Mouse (Mus musculus): ENCODE measurements around the gene Rnf150.

- TF ChIP-seq POLR2A (IDR thresholded peaks at IDR 0.05; ENCODE audit: borderline replicate concordance, low read depth, low read length) = no peak
- TF ChIP-seq CTCF (IDR thresholded peaks at IDR 0.05; ENCODE audit: low read depth, low read length) = no peak
Measured at GRCm38 (mm10) chr8:83081266-83081665, 218.1 kb downstream of the Rnf150 start.
